Mouse (Mus musculus): ENCODE data around the gene Samsn1. TPM values are rescaled to one million over a fixed set of nuclear protein-coding genes. Genes with fewer than 3 reads are reported as not detected.

Gene Samsn1
- polyA plus RNA-seq, 1 experiment from 2014 or later = 10.2 TPM

GRCm38 (mm10) chr16:76001788-76002187 lies 20.3 kb downstream of the Samsn1 start:
- WGBS (ENCODE audit: insufficient replicate concordance) = 54% methylated on average over 6 of the region's 6 CpGs
- no peaks in the 10 kb centered on the region for H3K36me3 ChIP-seq (replicated peaks)
- no peaks in the 10 kb centered on the region for H3K9me3 ChIP-seq (replicated peaks)
- H3K27ac ChIP-seq (replicated peaks) = no peak overlapping the region
- no peak overlapping the region for H3K4me2 ChIP-seq
- no peak for ATAC-seq (ENCODE audit: insufficient read depth)
- H3K27me3 ChIP-seq = no peaks in the 10 kb centered on the region
- no peak overlapping the region for H3K4me3 ChIP-seq (replicated peaks)
- H3K9ac ChIP-seq = no peak overlapping the region
- H3K4me1 ChIP-seq (replicated peaks) = peaks cover 12% of the 10 kb centered on the region; the same call in 1 of the 2 replicates

- no peak overlapping the region for H3K4me2 ChIP-seq
- H3K9ac ChIP-seq = no peak overlapping the region
- H3K9me3 ChIP-seq (replicated peaks) = no peaks in the 10 kb centered on the region
- no peaks in the 10 kb centered on the region for H3K36me3 ChIP-seq (replicated peaks)
- no peak overlapping the region for H3K4me3 ChIP-seq (replicated peaks)
- no peak for ATAC-seq (ENCODE audit: insufficient read depth)
- WGBS (ENCODE audit: insufficient replicate concordance) = 83% methylated on average over 9 of the region's 9 CpGs
- H3K27me3 ChIP-seq = no peaks in the 10 kb centered on the region
- H3K4me1 ChIP-seq (replicated peaks) = peaks cover 12% of the 10 kb centered on the region; the same call in 1 of the 2 replicates
- no peak overlapping the region for H3K27ac ChIP-seq (replicated peaks)
Measured at GRCm38 (mm10) chr16:76000127-76000526, 22.0 kb downstream of the Samsn1 start.

- Histone ChIP-seq H3K4me2 (no peak overlapping the region), H3K9me3 (replicated peaks) (no peaks in the 10 kb centered on the region), H3K4me3 (replicated peaks) (no peak overlapping the region), H3K27me3 (no peaks in the 10 kb centered on the region), H3K4me1 (replicated peaks) (no peaks in the 10 kb centered on the region), H3K9ac (no peak overlapping the region), H3K36me3 (replicated peaks) (no peaks in the 10 kb centered on the region), H3K27ac (replicated peaks) (no peak overlapping the region)
- no peak for ATAC-seq (ENCODE audit: insufficient read depth)
- WGBS (ENCODE audit: insufficient replicate concordance) = 18% methylated on average over 1 of the region's 1 CpGs
Measured at GRCm38 (mm10) chr16:75990173-75990572, 31.9 kb downstream of the Samsn1 start.

- Histone ChIP-seq H3K27me3 (no peaks in the 10 kb centered on the region), H3K4me2 (no peak overlapping the region), H3K9me3 (replicated peaks) (no peaks in the 10 kb centered on the region), H3K9ac (no peak overlapping the region), H3K4me1 (replicated peaks) (peaks cover 5% of the 10 kb centered on the region), H3K27ac (replicated peaks) (no peak overlapping the region), H3K36me3 (replicated peaks) (no peaks in the 10 kb centered on the region), H3K4me3 (replicated peaks) (no peak overlapping the region)
- ATAC-seq (ENCODE audit: insufficient read depth) = no peak
- WGBS (ENCODE audit: insufficient replicate concordance) = 33% methylated on average over 1 of the region's 1 CpGs
Measured at GRCm38 (mm10) chr16:75983831-75984230, 38.2 kb downstream of the Samsn1 start.

- no peaks in the 10 kb centered on the region for H3K36me3 ChIP-seq (replicated peaks)
- no peak overlapping the region for H3K9ac ChIP-seq
- no peak for ATAC-seq (ENCODE audit: insufficient read depth)
- no peak overlapping the region for H3K4me2 ChIP-seq
- H3K4me1 ChIP-seq (replicated peaks) = peaks cover 5% of the 10 kb centered on the region
- H3K9me3 ChIP-seq (replicated peaks) = no peaks in the 10 kb centered on the region
- H3K27me3 ChIP-seq = no peaks in the 10 kb centered on the region
- H3K4me3 ChIP-seq (replicated peaks) = no peak overlapping the region
- H3K27ac ChIP-seq (replicated peaks) = no peak overlapping the region
Measured at GRCm38 (mm10) chr16:75979381-75979780, 42.7 kb downstream of the Samsn1 start.

- Histone ChIP-seq H3K27ac (replicated peaks) (no peak overlapping the region), H3K4me3 (replicated peaks) (no peak overlapping the region), H3K4me1 (replicated peaks) (peaks cover 5% of the 10 kb centered on the region), H3K9me3 (replicated peaks) (no peaks in the 10 kb centered on the region), H3K4me2 (no peak overlapping the region), H3K9ac (no peak overlapping the region), H3K27me3 (no peaks in the 10 kb centered on the region), H3K36me3 (replicated peaks) (no peaks in the 10 kb centered on the region)
- 68% methylated on average over 5 of the region's 5 CpGs for WGBS (ENCODE audit: insufficient replicate concordance)
- no peak for ATAC-seq (ENCODE audit: insufficient read depth)
Measured at GRCm38 (mm10) chr16:75977798-75978197, 44.3 kb downstream of the Samsn1 start.

GRCm38 (mm10) chr16:75975682-75976332 lies 46.3 kb downstream of the Samsn1 start:
- Histone ChIP-seq H3K9me3 (replicated peaks) (no peaks in the 10 kb centered on the region), H3K4me2 (no peak overlapping the region), H3K27me3 (no peaks in the 10 kb centered on the region), H3K9ac (no peak overlapping the region), H3K36me3 (replicated peaks) (no peaks in the 10 kb centered on the region), H3K27ac (replicated peaks) (no peak overlapping the region), H3K4me1 (replicated peaks) (peaks cover 5% of the 10 kb centered on the region), H3K4me3 (replicated peaks) (no peak overlapping the region)
- no peak for ATAC-seq (ENCODE audit: insufficient read depth)
- 77% methylated on average over 11 of the region's 11 CpGs for WGBS (ENCODE audit: insufficient replicate concordance)

- WGBS (ENCODE audit: insufficient replicate concordance) = 65% methylated on average over 6 of the region's 6 CpGs
Measured at GRCm38 (mm10) chr16:75970266-75970998, 51.6 kb downstream of the Samsn1 start.

GRCm38 (mm10) chr16:75962021-75962420 lies 60.1 kb downstream of the Samsn1 start:
- H3K4me2 ChIP-seq = no peak overlapping the region

More at GRCm38 (mm10) chr16:75970266-75970998, 51.6 kb downstream of the Samsn1 start:
- Histone ChIP-seq H3K27me3 (no peaks in the 10 kb centered on the region), H3K4me2 (no peak overlapping the region), H3K9ac (no peak overlapping the region), H3K9me3 (replicated peaks) (no peaks in the 10 kb centered on the region), H3K4me1 (replicated peaks) (no peaks in the 10 kb centered on the region), H3K4me3 (replicated peaks) (no peak overlapping the region), H3K36me3 (replicated peaks) (no peaks in the 10 kb centered on the region), H3K27ac (replicated peaks) (no peak overlapping the region)
- ATAC-seq (ENCODE audit: insufficient read depth) = no peak

GRCm38 (mm10) chr16:75961487-75961886 lies 60.6 kb downstream of the Samsn1 start:
- H3K9me3 ChIP-seq (replicated peaks) = no peaks in the 10 kb centered on the region
- no peaks in the 10 kb centered on the region for H3K4me1 ChIP-seq (replicated peaks)
- H3K4me2 ChIP-seq = no peak overlapping the region
- no peak overlapping the region for H3K27ac ChIP-seq (replicated peaks)
- no peaks in the 10 kb centered on the region for H3K36me3 ChIP-seq (replicated peaks)
- H3K27me3 ChIP-seq = no peaks in the 10 kb centered on the region
- 62% methylated on average over 5 of the region's 5 CpGs for WGBS (ENCODE audit: insufficient replicate concordance)
- H3K4me3 ChIP-seq (replicated peaks) = no peak overlapping the region
- H3K9ac ChIP-seq = no peak overlapping the region
- ATAC-seq (ENCODE audit: insufficient read depth) = no peak

More at GRCm38 (mm10) chr16:75962021-75962420, 60.1 kb downstream of the Samsn1 start:
- no peak for ATAC-seq (ENCODE audit: insufficient read depth)
- Histone ChIP-seq H3K36me3 (replicated peaks) (no peaks in the 10 kb centered on the region), H3K4me1 (replicated peaks) (no peaks in the 10 kb centered on the region), H3K4me3 (replicated peaks) (no peak overlapping the region), H3K27ac (replicated peaks) (no peak overlapping the region), H3K9ac (no peak overlapping the region), H3K9me3 (replicated peaks) (no peaks in the 10 kb centered on the region), H3K27me3 (no peaks in the 10 kb centered on the region)
- WGBS (ENCODE audit: insufficient replicate concordance) = 61% methylated on average over 8 of the region's 8 CpGs

- H3K9ac ChIP-seq = no peak overlapping the region
- no peaks in the 10 kb centered on the region for H3K9me3 ChIP-seq (replicated peaks)
- no peaks in the 10 kb centered on the region for H3K4me1 ChIP-seq (replicated peaks)
- 64% methylated on average over 7 of the region's 7 CpGs for WGBS (ENCODE audit: insufficient replicate concordance)
- H3K4me2 ChIP-seq = no peak overlapping the region
- H3K4me3 ChIP-seq (replicated peaks) = no peak overlapping the region
- ATAC-seq (ENCODE audit: insufficient read depth) = peak; percentile 31; the same call in 1 of the 2 replicates
- no peaks in the 10 kb centered on the region for H3K27me3 ChIP-seq
- no peaks in the 10 kb centered on the region for H3K36me3 ChIP-seq (replicated peaks)
- H3K27ac ChIP-seq (replicated peaks) = no peak overlapping the region
Measured at GRCm38 (mm10) chr16:75961036-75961435, 61.0 kb downstream of the Samsn1 start.

All from liver, embryonic 15.5 days (tissue).